Mouse (Mus musculus) kidney, embryonic 16.5 days (tissue): ENCODE measurements around the gene Tbc1d13. TPM values are rescaled to one million over a fixed set of nuclear protein-coding genes. Genes with fewer than 3 reads are reported as not detected.
A peak's percentile ranks its signal among the peaks of the same experiment; 100 is the strongest.
"Not testable (repeated sequence)": the region's sequence is repeated elsewhere in the genome, so short reads cannot be mapped to it uniquely, and the experiment has no call there.

Experiments
- ATAC-seq: fragments of 200-750 bp; cut with Nextera tagmentation; 2 replicates; pipeline ENCODE4 v1.8.0; 2017; ENCODE audit warnings: moderate TSS enrichment; ENCODE audit not compliant: low FRiP score, low TSS enrichment
- H3K27ac ChIP-seq: fragments of 300-500 bp; sonication (generic); 2 replicates; pipeline ENCODE4 v1.5.1; 2014; ENCODE audit warnings: low read length
- H3K27me3 ChIP-seq: fragments of 300-500 bp; sonication (generic); 2 replicates; pipeline ENCODE4 v1.6.1; 2014; ENCODE audit warnings: low read length, control low read depth, mixed read lengths; ENCODE audit not compliant: insufficient read depth
- H3K36me3 ChIP-seq: fragments of 300-500 bp; sonication (generic); 2 replicates; pipeline ENCODE4 v1.6.1; 2014; ENCODE audit warnings: low read length, control low read depth, mixed read lengths; ENCODE audit not compliant: insufficient read depth
- H3K4me1 ChIP-seq: fragments of 300-500 bp; sonication (generic); 2 replicates; pipeline ENCODE4 v1.6.1; 2014; ENCODE audit warnings: low read length, control low read depth, mixed read lengths; ENCODE audit not compliant: insufficient read depth
- H3K4me2 ChIP-seq: fragments of 300-500 bp; sonication (generic); replicated peaks from 2 replicates; pipeline ENCODE4 v1.6.1; 2014; ENCODE audit warnings: low read depth, low read length
- H3K4me3 ChIP-seq: fragments of 300-500 bp; sonication (generic); 2 replicates; pipeline ENCODE4 v1.5.1; 2014; ENCODE audit warnings: mild to moderate bottlenecking, low read length
- H3K9ac ChIP-seq: fragments of 300-500 bp; sonication (generic); replicated peaks from 2 replicates; pipeline ENCODE4 v1.6.1; 2014; ENCODE audit warnings: low read length
- H3K9me3 ChIP-seq: fragments of 300-500 bp; sonication (generic); 2 replicates; pipeline ENCODE4 v1.6.1; 2016; ENCODE audit warnings: low read length, control low read depth
- WGBS: fragments of 180-500 bp; shearing (Covaris S2); extraction: QIAGEN DNeasy Blood & Tissue Kit; methylation state at CpG from one replicate; pipeline ENCODE4 v1.1.7; 2014; 5-methylcytosine and 5-hydroxymethylcytosine counted together
- polyA plus RNA-seq: library from polyadenylated mRNA; unstranded; fragments of >200 nt; fragmentation: Nextera tagmentation; extraction: Ambion mirVana; gene quantifications from 2 replicates; pipeline ENCODE4 v1.2.1, GENCODE M21; 2015

The Tbc1d13 gene
- polyA plus RNA-seq, 1 experiment from 2014 or later, result 8.2 TPM

DNA sequence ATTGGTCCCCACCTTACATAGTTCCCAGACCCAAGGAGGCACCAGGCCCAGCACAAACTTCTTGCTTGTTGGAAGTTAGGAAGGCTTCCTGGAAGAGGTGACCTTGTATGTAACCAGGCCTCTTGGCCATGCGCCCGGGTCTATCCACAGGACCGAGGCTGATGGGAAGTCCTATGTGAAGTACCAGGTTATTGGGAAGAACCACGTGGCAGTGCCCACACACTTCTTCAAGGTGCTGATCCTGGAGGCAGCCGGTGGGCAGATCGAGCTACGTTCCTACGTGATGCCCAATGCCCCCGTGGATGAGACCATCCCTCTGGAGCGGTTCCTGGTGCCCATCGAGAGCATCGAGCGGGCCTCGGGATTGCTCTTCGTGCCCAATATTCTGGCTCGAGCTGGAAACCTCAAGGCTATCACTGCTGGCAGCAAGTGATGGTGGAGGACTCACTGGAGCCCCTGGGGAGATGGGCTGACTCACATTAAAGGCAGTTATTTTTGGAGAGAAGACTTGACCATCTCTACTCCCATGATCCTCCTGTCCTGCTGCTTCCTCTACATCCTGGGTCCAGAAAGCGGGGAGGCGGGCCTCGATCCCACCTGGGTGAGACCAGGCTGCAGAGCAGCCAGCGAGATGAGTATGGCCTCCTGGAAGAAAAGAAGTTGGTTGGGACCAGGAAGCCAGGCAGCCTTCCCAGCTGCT, 40.1 kb downstream of the Tbc1d13 start:
- Histone ChIP-seq H3K9me3 (peaks cover 5% of the 10 kb centered on the region; the same call in 1 of the 2 replicates), H3K4me1 (peaks cover 17% of the 10 kb centered on the region), H3K9ac (no peak overlapping the region), H3K27me3 (no peaks in the 10 kb centered on the region), H3K4me2 (no peak overlapping the region), H3K36me3 (peaks cover 42% of the 10 kb centered on the region), H3K4me3 (no peak overlapping the region), H3K27ac (no peak overlapping the region)
- 94% methylated on average over 20 of the region's 20 CpGs for WGBS
- no peak for ATAC-seq

DNA sequence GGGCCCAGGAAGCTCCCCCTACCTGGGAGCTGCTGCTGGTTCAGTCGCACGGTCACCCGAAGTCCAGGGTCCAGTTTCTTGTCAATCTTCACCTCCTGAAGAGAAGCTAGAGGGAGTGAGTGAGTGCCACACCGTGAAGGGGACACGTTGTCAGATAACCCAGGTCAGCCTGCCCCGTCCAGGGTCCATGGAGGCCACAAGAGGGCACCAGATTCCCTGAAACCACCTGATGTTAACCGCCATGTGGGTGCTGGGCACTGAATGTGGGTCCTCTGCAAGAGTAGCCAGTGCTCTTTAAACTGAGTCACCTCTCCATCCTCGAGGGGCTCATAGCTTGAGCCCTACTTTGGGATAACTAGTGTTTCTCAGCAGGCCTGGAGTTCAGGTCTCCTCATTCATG, 42.4 kb downstream of the Tbc1d13 start:
- Histone ChIP-seq H3K4me3 (no peak overlapping the region), H3K36me3 (peaks cover 42% of the 10 kb centered on the region), H3K9me3 (peaks cover 5% of the 10 kb centered on the region; the same call in 1 of the 2 replicates), H3K27me3 (no peaks in the 10 kb centered on the region), H3K27ac (no peak overlapping the region), H3K4me2 (no peak overlapping the region), H3K4me1 (peaks cover 17% of the 10 kb centered on the region), H3K9ac (no peak overlapping the region)
- 90% methylated on average over 8 of the region's 8 CpGs for WGBS
- ATAC-seq, result no peak

DNA sequence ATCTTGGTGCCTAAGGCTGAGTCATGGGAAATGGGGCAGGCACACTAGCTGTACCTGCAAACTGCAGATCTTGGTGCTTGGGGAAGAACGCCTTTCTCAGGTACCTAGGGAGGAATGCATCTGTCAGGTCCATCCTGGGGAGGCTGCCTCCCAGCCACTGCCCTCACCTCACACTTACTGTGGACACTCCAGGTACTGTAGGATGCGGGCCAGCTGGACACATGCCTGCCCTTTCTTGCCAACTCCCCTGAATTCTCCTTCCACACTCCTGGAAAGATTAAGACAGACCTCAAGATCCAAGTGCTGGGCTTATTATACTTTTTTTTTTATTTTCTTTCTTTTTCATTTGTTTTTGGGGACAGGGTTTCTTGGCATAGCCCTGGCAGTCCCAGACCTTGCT, 43.0 kb downstream of the Tbc1d13 start:
- Histone ChIP-seq H3K27ac (no peak overlapping the region), H3K9me3 (peaks cover 5% of the 10 kb centered on the region; the same call in 1 of the 2 replicates), H3K27me3 (no peaks in the 10 kb centered on the region), H3K9ac (no peak overlapping the region), H3K4me2 (no peak overlapping the region), H3K36me3 (peaks cover 42% of the 10 kb centered on the region), H3K4me3 (no peak overlapping the region), H3K4me1 (peaks cover 17% of the 10 kb centered on the region)
- ATAC-seq, result no peak
- WGBS, result 97% methylated on average over 2 of the region's 2 CpGs

DNA sequence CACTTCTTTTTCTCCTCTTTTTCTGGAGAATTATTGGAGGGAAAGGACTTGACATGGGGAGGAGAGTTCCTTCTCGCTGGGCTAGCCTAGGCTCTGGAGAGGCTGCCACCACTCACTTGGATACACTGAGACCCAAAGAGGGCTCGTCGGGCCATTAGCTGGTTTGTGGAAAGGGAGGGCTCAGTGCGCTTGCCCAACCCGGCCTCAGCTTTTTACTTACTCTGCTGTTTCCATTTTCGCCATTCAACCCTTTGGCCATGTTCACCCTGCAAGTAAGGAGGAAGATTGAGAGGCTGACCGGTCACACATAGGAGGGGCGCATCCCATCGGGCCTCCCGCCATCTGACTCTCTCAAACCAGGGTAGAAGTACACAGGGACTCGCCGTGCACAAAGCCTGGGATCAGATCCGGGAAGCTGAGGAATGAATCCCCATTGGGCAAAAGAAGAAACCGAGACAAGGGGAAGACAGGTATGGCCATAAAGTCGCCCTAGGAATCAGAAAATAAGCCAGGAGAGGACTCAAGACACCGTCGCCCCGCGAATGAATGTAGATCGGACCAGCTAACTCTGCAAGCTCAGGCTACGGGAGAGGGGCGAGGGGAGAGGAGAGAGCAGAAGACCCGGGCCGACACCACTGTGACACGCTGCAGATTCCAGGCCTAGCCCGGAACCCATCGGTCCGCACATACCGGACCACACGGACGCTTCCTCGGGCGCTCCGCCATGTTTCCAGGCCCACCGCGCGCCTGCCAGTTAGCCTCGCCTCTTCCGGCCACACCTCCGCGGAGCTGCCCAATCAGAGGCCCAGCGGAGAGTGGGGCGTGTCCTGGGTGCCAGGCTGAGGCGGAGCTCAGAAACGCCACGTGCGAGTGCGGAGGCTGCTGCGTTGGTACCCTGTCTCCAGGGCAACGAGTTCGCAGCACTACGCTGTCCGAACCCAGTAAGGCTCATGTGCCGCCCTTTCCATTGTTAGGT, 44.4 kb downstream of the Tbc1d13 start, which contains the start of gene Spout1:
Gene Spout1, minus strand, starts transcription at position 760 of the 976 bp plus-strand sequence.
- Histone ChIP-seq H3K4me2 (peak within 1 kb of the TSS; percentile 88), H3K9ac (peak within 1 kb of the TSS; percentile 88), H3K9me3 (peaks cover 5% of the 10 kb centered on the region; the same call in 1 of the 2 replicates), H3K27ac (peak within 1 kb of the TSS; percentile 53; the same call in 1 of the 2 replicates), H3K4me3 (peak within 1 kb of the TSS; percentile 85), H3K4me1 (peaks cover 10% of the 10 kb centered on the region), H3K27me3 (no peaks in the 10 kb centered on the region), H3K36me3 (peaks cover 37% of the 10 kb centered on the region)
- WGBS, result 2% methylated on average over 53 of the region's 54 CpGs
- ATAC-seq, result peak; percentile 96

DNA sequence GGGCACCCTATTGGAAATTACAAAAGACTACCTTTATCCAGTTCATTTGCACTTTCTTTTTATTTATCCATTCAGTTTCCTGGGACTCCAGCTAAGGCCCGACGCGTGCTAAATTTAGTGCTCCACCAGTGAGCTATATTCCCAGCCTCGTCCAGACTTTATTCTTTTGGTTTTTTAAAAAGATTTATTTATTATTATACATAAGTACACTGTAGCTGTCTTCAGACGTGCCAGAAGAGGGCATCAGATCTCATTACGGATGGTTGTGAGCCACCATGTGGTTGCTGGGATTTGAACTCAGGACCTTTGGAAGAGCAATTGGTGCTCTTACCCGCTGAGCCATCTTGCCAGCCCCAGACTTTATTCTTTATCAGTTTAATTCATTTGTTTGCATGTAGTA, 45.2 kb downstream of the Tbc1d13 start:
- not testable (repeated sequence) for H3K9ac ChIP-seq, H3K9me3 ChIP-seq, H3K4me1 ChIP-seq, H3K27ac ChIP-seq, H3K27me3 ChIP-seq
- Histone ChIP-seq H3K4me3 (peak overlapping the region; percentile 85), H3K36me3 (peaks cover 30% of the 10 kb centered on the region), H3K4me2 (peak overlapping the region; percentile 88)
- ATAC-seq, result peak; percentile 21
- WGBS, result 48% methylated on average over 7 of the region's 7 CpGs

DNA sequence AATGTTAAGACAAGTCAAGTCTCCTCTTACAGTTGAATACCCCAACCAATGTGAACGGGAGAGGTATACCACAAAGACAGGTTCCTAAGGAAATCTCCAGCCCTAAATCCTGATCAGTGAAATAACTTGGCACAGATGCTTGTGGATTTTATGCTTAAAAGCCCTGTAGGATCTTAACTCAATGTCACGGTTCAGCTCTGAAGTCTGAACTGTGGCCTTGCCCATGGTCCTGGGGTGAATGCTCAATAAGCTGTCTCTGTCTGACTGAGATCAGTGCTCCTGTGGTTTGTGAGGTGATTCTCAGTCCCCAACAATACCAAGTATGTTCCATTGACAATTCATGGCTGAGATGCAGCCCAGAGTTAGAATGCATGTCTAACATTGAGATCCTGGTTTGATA, 48.9 kb downstream of the Tbc1d13 start:
- Histone ChIP-seq H3K4me3 (no peak overlapping the region), H3K9me3 (peaks cover 5% of the 10 kb centered on the region), H3K9ac (no peak overlapping the region), H3K27ac (no peak overlapping the region), H3K4me1 (peaks cover 4% of the 10 kb centered on the region), H3K36me3 (peaks cover 11% of the 10 kb centered on the region; the same call in 1 of the 2 replicates), H3K4me2 (no peak overlapping the region), H3K27me3 (no peaks in the 10 kb centered on the region)
- no peak for ATAC-seq
- WGBS, result 87% methylated on average over 2 of the region's 2 CpGs

DNA sequence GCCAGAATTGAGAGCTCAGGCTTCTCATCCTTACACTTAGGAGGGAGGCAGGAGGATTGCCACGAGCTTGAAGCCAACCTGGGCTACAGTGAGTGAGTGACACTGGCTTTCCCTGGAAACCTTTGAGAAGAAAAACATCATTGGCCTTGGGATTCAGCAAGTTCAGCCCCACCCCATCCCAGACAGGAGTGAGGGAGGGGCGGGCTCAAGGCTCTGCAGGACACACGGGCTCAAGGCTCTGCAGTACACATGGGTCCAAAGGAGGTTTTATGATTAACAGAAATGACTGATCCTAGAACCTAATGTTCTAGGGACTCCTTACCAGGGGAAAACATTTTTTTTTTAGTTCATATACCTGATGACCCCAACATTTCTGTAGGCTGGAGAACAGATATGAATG, 50.2 kb downstream of the Tbc1d13 start:
- Histone ChIP-seq H3K9ac (no peak overlapping the region), H3K9me3 (peaks cover 5% of the 10 kb centered on the region), H3K27me3 (no peaks in the 10 kb centered on the region), H3K4me1 (no peaks in the 10 kb centered on the region), H3K4me2 (no peak overlapping the region), H3K4me3 (no peak overlapping the region), H3K27ac (no peak overlapping the region), H3K36me3 (peaks cover 11% of the 10 kb centered on the region; the same call in 1 of the 2 replicates)
- ATAC-seq, result no peak
- WGBS, result 68% methylated on average over 3 of the region's 3 CpGs

DNA sequence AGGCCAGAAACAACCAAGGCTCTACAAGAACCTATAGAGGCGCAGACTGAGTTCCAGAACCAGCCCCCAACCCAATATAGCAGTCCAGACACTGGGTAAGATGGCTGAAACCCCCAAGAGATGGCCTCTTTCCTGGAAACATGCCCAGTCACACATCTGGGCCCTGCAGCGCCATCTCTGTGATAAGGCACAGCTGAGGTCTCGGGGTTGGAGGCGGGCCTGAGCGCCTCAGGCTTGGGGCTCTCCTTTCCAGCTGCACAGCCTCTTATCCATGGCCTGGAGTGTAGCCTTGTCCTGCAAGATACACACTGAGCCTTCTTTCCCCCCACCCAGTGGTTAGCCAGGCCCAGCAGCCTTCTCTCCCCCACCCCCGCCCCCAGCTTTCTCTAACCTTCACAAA, 51.7 kb downstream of the Tbc1d13 start:
- Histone ChIP-seq H3K27ac (no peak overlapping the region), H3K4me1 (no peaks in the 10 kb centered on the region), H3K4me3 (no peak overlapping the region), H3K27me3 (no peaks in the 10 kb centered on the region), H3K36me3 (peaks cover 11% of the 10 kb centered on the region; the same call in 1 of the 2 replicates), H3K4me2 (no peak overlapping the region), H3K9ac (no peak overlapping the region), H3K9me3 (peaks cover 5% of the 10 kb centered on the region)
- WGBS, result 93% methylated on average over 6 of the region's 6 CpGs
- no peak for ATAC-seq

DNA sequence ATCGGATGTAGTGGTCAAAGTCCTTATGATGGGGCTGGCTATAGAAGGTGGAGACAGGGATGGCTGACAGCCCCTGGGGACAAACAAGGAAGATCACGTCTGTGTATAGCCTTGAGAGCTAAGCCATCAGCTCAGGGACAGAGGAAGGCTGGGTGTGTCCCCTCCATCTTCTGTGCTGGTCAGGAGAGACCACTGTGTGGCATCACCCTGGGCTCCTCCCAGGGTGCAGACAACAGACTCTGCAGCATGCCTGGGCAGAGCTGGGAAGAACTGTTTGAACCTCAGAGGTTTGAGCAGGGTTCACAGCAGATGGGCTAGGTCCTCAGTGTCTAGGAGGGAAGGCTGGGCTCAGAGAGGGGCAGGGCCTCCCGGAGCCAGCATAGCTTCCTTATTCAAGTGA, 52.1 kb downstream of the Tbc1d13 start:
- Histone ChIP-seq H3K9ac (no peak overlapping the region), H3K9me3 (peaks cover 5% of the 10 kb centered on the region), H3K36me3 (peaks cover 11% of the 10 kb centered on the region; the same call in 1 of the 2 replicates), H3K4me1 (no peaks in the 10 kb centered on the region), H3K4me3 (no peak overlapping the region), H3K4me2 (no peak overlapping the region), H3K27ac (no peak overlapping the region), H3K27me3 (no peaks in the 10 kb centered on the region)
- WGBS, result 78% methylated on average over 3 of the region's 3 CpGs
- no peak for ATAC-seq
